Mouse (Mus musculus) forebrain, postnatal 0 days (tissue): ENCODE measurements at regions not wholly inside any gene's neighbourhood (a gene's known extent, or its start where the extent isn't known, plus 50 kb on each side); places are given as distances from the start of the nearest gene placed in this dataset.

ENCODE experiments used
- ATAC-seq: fragments of 200-750 bp; cut with Nextera tagmentation; 2 replicates; pipeline ENCODE4 v1.8.0; 2017; ENCODE audit warnings: mild to moderate bottlenecking, moderate library complexity
- DNase-seq: peaks from one replicate; pipeline ENCODE4 v3.0.0-alpha.2; 2015
- H3K27ac ChIP-seq: fragments of 300-500 bp; sonication (generic); 2 replicates; pipeline ENCODE4 v1.5.1; 2014; ENCODE audit warnings: low read depth, mild to moderate bottlenecking, antibody characterized with exemption, low read length, moderate library complexity, mixed read lengths
- H3K27me3 ChIP-seq: fragments of 300-500 bp; sonication (generic); 2 replicates; pipeline ENCODE4 v1.6.1; 2014; ENCODE audit warnings: mild to moderate bottlenecking, low read length, mixed read lengths; ENCODE audit not compliant: insufficient read depth
- H3K36me3 ChIP-seq: fragments of 300-500 bp; sonication (generic); 2 replicates; pipeline ENCODE4 v1.6.1; 2014; ENCODE audit warnings: mild to moderate bottlenecking, moderate library complexity; ENCODE audit not compliant: insufficient read depth
- H3K4me1 ChIP-seq: fragments of 300-500 bp; sonication (generic); 2 replicates; pipeline ENCODE4 v1.6.1; 2014; ENCODE audit warnings: antibody characterized with exemption; ENCODE audit not compliant: insufficient read depth
- H3K4me2 ChIP-seq: fragments of 300-500 bp; sonication (generic); 2 replicates; pipeline ENCODE4 v1.6.1; 2014; ENCODE audit warnings: low read depth, mild to moderate bottlenecking, moderate library complexity
- H3K4me3 ChIP-seq: fragments of 300-500 bp; sonication (generic); 2 replicates; pipeline ENCODE4 v1.5.1; 2014; ENCODE audit warnings: low read depth, low read length, mixed read lengths
- H3K9ac ChIP-seq: fragments of 300-500 bp; sonication (generic); 2 replicates; pipeline ENCODE4 v1.6.1; 2014; ENCODE audit warnings: mild to moderate bottlenecking
- H3K9me3 ChIP-seq: fragments of 300-500 bp; sonication (generic); 2 replicates; pipeline ENCODE4 v1.6.1; 2016; ENCODE audit warnings: low read length
- CTCF ChIP-seq: sonication (generic); IDR thresholded peaks from 2 replicates; pipeline ENCODE4 v1.5.1; 2016; ENCODE audit warnings: antibody characterized with exemption, control low read depth, low read depth
- WGBS: fragments of 180-500 bp; shearing (Covaris S2); extraction: QIAGEN DNeasy Blood & Tissue Kit; methylation state at CpG from one replicate; pipeline ENCODE4 v1.1.7; 2014; 5-methylcytosine and 5-hydroxymethylcytosine counted together

DNA sequence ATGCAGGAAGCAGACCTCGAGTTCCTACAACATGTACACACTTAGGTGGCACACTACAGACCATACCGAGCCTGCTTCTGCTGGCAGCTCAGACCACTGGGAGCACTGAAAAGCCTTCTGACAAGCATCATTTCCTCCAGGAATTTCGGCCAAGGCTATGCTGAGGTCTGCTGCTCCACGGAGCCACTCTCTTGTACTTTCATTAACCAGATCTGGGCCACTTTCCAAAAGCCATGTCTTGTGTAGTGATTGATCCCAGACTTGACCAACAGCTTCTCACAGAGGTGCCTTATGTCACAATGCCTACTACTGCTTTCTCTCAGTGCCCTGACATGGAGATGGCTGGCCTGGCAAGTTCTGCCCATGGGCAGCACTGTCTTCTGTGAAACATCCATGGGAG, 394.5 kb upstream of the Gpc5 start:
- no peak for DNase-seq
- H3K27ac ChIP-seq = no peak overlapping the region
- H3K4me2 ChIP-seq = no peak overlapping the region
- H3K4me3 ChIP-seq = no peak overlapping the region
- ATAC-seq = no peak
- no peaks in the 10 kb centered on the region for H3K27me3 ChIP-seq
- H3K4me1 ChIP-seq = no peaks in the 10 kb centered on the region
- H3K36me3 ChIP-seq = no peaks in the 10 kb centered on the region
- 75% methylated on average over 4 of the region's 4 CpGs for WGBS
- H3K9me3 ChIP-seq = no peaks in the 10 kb centered on the region
- H3K9ac ChIP-seq = no peak overlapping the region
- TF ChIP-seq CTCF = no peak

DNA sequence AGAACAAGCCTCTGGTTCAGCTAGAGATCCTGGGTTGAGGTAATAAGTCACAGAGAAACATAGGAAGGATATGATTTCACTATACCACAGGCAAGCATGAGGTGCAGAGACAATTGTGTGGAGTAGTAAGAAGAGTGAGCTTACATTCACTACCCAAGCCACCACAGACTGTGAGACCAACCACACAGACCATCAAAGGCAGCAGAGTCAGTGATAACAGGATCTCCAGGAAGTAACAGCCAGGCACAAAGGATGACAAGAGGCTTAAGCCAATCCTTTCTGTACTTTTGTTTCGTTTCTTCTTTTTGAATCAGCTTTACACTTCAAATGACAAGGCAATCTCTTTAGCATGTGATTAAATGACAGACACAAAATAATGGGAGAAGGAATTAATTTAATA, 368.9 kb upstream of the Gpc5 start:
- Histone ChIP-seq H3K4me2 (no peak overlapping the region), H3K36me3 (no peaks in the 10 kb centered on the region), H3K27ac (no peak overlapping the region), H3K27me3 (no peaks in the 10 kb centered on the region), H3K9me3 (no peaks in the 10 kb centered on the region), H3K4me3 (no peak overlapping the region), H3K9ac (no peak overlapping the region), H3K4me1 (no peaks in the 10 kb centered on the region)
- no peak for ATAC-seq
- 21% methylated on average over 1 of the region's 1 CpGs for WGBS
- no peak for TF ChIP-seq CTCF
- no peak for DNase-seq

DNA sequence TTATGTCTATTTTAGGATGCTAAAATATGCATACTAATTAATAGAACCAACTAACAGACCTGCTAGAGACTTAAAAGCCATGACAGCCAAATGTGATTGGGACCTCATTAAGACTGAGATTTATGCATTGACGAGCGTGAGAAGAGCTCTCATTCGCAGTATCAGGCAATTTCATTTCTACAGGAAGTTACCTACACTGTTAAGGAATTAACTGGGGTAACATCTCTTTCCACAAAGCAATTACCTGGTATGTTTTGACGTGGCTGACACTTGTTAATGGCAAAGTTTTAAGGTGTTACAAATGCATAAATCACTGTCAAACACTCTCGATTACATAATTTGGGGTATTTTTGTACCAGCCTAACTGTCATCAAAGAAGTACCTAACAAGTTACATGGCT, 324.7 kb upstream of the Gpc5 start:
- peak; percentile 19 for DNase-seq
- H3K9me3 ChIP-seq = no peaks in the 10 kb centered on the region
- WGBS = 65% methylated on average over 5 of the region's 5 CpGs
- H3K4me1 ChIP-seq = no peaks in the 10 kb centered on the region
- H3K27me3 ChIP-seq = no peaks in the 10 kb centered on the region
- peak; percentile 93 for ATAC-seq
- no peak for TF ChIP-seq CTCF
- H3K36me3 ChIP-seq = no peaks in the 10 kb centered on the region
- H3K4me3 ChIP-seq = no peak overlapping the region
- no peak overlapping the region for H3K9ac ChIP-seq
- no peak overlapping the region for H3K27ac ChIP-seq
- H3K4me2 ChIP-seq = no peak overlapping the region

DNA sequence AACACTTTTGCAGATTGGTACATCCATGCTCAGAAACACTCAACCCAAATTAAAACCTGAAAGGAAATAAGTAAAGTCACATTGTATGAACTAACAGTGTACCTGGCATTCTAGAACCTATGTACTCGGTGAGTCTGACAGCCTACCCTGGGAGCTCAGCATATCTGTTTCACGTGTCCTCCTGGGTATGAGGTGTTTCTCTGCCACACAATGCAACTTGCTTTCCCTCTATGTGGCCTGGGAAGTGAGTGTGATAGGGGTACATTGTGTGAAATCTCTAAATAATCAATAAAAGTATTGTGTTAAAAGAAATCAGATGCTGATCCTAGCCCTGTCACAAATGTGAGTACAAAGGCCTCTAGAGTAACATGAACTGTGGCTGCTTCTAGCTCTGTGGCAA, 315.3 kb upstream of the Gpc5 start:
- Histone ChIP-seq H3K27ac (no peak overlapping the region), H3K9ac (no peak overlapping the region), H3K4me2 (no peak overlapping the region), H3K4me3 (no peak overlapping the region), H3K36me3 (no peaks in the 10 kb centered on the region), H3K4me1 (no peaks in the 10 kb centered on the region), H3K9me3 (no peaks in the 10 kb centered on the region), H3K27me3 (no peaks in the 10 kb centered on the region)
- no peak for DNase-seq
- TF ChIP-seq CTCF = no peak
- WGBS = 65% methylated on average over 2 of the region's 2 CpGs
- no peak for ATAC-seq

DNA sequence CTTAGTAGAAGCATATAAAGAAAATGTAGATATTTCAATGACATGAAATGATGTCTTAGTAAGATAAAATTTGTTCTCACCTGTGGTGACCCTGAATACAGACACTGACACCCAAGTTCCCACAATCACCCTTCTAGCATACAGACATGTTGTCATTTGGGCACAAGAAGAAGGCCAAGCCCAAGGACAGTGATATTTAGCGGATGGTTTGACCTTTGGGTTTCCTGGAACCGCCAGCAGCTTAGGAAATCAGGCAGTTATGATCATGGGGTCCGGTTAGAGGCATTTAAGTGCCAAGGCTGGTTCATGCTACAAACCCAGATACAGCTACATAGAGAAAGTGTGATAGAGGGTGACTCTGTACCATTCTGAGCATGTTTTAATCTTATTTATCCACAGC, 310.2 kb upstream of the Gpc5 start:
- ATAC-seq = no peak
- H3K4me2 ChIP-seq = no peak overlapping the region
- WGBS = 93% methylated on average over 3 of the region's 3 CpGs
- TF ChIP-seq CTCF = no peak
- no peak for DNase-seq
- no peak overlapping the region for H3K27ac ChIP-seq
- no peak overlapping the region for H3K9ac ChIP-seq
- no peaks in the 10 kb centered on the region for H3K36me3 ChIP-seq
- H3K27me3 ChIP-seq = no peaks in the 10 kb centered on the region
- no peak overlapping the region for H3K4me3 ChIP-seq
- H3K4me1 ChIP-seq = no peaks in the 10 kb centered on the region
- no peaks in the 10 kb centered on the region for H3K9me3 ChIP-seq

DNA sequence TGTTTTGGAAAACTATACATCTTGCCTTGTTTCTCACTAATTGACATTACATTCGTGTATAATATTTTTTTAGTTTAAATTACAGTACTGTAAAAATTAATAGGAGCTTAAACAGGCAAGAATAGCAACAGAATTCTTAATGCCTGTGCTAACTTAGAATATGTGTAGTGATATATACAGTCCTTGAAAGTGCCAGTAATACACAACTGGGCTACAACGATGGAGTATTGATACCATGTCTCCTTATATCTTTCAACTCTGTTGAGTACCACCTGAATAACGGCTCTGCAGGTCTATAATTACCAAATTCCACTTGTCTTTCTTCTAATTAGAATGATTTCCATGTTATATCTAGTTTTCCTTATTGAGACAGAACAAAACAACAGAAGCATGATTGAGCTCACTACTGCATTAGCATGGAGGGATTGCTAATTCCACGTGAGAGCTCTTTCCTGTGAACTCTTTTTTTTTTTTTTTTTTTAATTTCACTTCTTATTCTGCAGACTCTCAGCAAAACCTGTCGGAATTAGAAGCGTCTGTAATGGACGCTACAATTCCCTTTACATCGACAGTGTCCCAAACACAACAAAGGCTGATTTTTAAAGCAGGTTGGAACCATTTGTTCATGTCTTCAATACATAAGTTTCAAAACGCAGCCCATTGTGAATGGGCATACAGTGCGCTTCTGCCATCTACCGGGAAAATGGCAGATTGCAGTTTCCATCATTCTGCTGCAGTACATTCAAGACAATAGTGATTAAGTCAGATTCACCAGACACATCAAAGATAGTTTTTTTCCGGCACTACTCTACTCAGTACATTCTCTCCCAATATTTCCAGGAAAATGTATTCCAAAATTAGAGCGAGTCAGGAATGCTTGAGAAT, 300.8 kb upstream of the Gpc5 start:
- no peak overlapping the region for H3K9ac ChIP-seq
- H3K27ac ChIP-seq = 0 out of 2 replicates have a peak overlapping the region, but pooled peaks have one; percentile 24
- no peaks in the 10 kb centered on the region for H3K9me3 ChIP-seq
- no peaks in the 10 kb centered on the region for H3K27me3 ChIP-seq
- H3K4me1 ChIP-seq = no peaks in the 10 kb centered on the region
- peak; percentile 97 for TF ChIP-seq CTCF
- H3K36me3 ChIP-seq = no peaks in the 10 kb centered on the region
- H3K4me3 ChIP-seq = peak overlapping the region; percentile 16
- 14% methylated on average over 13 of the region's 13 CpGs for WGBS
- H3K4me2 ChIP-seq = peak overlapping the region; percentile 36
- DNase-seq (peak; percentile 94), ATAC-seq (peak; percentile 94)

DNA sequence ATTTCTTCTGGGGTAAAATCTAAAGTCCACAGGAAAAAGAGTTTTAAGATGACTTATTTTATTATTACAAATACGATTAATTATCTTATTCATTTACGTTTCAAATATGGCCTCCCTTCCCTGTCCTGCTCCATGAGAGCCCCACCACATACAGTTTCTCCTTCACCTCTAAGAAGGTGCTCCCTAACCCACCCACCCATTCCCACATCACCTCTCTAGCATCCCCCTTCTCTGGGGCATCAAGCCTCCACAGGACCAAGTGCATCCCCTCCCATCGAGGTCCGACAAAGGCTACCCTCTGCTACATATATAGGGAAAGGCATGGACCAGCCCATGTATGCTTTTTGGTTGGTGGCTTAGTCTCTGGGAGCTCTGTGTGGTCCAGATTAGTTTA, 300.2 kb upstream of the Gpc5 start:
- H3K9me3 ChIP-seq = no peaks in the 10 kb centered on the region
- no peak overlapping the region for H3K27ac ChIP-seq
- no peak for DNase-seq
- ATAC-seq = no peak
- H3K4me3 ChIP-seq = no peak overlapping the region
- H3K9ac ChIP-seq = no peak overlapping the region
- H3K27me3 ChIP-seq = no peaks in the 10 kb centered on the region
- whole genome bisulfite sequencing = 62% methylated on average over 4 of the region's 4 CpGs
- no peak for TF ChIP-seq CTCF
- no peak overlapping the region for H3K4me2 ChIP-seq
- H3K36me3 ChIP-seq = no peaks in the 10 kb centered on the region
- no peaks in the 10 kb centered on the region for H3K4me1 ChIP-seq
